Mouse (Mus musculus) embryonic fibroblast, embryonic 13.5 days (primary cell): ENCODE measurements at regions not wholly inside any gene's neighbourhood (a gene's known extent, or its start where the extent isn't known, plus 50 kb on each side); places are given as distances from the start of the nearest gene placed in this dataset.

ENCODE experiments used
- CTCF ChIP-seq: IDR thresholded peaks from 2 replicates; pipeline ENCODE4 v1.5.1; 2011; ENCODE audit warnings: mild to moderate bottlenecking, control low read depth, low read length, moderate library complexity, borderline replicate concordance; ENCODE audit not compliant: insufficient read depth
- POLR2A ChIP-seq: IDR thresholded peaks from 2 replicates; pipeline ENCODE4 v1.6.1; 2011; ENCODE audit warnings: low read depth, mild to moderate bottlenecking, control low read depth, low read length, moderate library complexity

- TF ChIP-seq CTCF (no peak), POLR2A (no peak)
Observed at GRCm38 (mm10) chr13:42390389-42390788, 89.1 kb downstream of the Edn1 start.
